Mouse (Mus musculus): Measurements from ENCODE around the gene Usp6nl.
A peak's percentile ranks its signal among the peaks of the same experiment; 100 is the strongest.

The Usp6nl gene

GRCm38 (mm10) chr2:6478361-6478965 lies 156.0 kb downstream of the Usp6nl start:
- peak in 1 of 2 experiments; percentile 35 for DNase-seq

DNA sequence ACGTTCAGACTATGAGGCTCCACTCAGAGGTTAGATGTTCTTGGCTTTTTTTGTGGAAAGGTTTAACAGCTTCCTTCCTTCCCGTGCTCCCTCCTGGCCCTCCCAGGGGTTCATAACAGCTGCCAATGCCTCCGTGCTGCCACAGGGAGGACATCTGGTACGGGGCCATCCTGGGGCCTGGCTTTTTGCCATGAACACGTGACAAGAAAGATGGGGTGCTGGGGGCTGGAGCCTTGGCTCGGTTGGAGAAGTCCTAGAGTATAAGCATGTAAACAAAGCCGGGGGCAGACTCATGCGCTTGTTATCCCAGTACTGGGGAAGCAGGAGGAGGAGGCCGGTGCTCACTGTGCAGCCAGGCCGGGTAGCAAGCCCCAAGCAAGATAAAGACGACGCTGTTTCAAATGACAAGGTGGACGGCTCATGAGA lies 156.5 kb downstream of the Usp6nl start:
- peak; percentile 70 to 78 for DNase-seq

- DNase-seq = peak in 1 of 2 experiments; percentile 24
Measured at GRCm38 (mm10) chr2:6479620-6480019, 157.2 kb downstream of the Usp6nl start.

DNA sequence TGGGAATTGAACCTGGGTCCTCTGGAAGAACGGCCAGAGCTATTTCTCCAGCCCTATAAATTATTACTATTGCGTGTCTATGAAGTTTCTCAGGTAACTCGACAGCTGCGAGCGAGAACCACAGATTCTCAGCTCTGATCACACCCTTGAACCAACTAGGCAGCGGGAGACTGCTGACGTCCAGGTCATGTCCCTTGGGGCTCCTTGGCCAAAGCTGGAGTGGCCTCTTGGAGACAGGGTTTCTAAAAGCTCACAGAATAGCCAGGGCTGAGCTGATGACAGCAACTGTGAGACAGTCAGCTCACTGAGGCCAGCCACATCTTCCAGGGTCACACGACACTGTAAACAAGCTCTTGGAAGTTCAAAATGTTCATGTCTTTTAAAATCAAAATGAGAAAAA lies 159.5 kb downstream of the Usp6nl start:
- no peak for DNase-seq

GRCm38 (mm10) chr2:6482411-6482810 lies 159.9 kb downstream of the Usp6nl start:
- no peak for DNase-seq

DNA sequence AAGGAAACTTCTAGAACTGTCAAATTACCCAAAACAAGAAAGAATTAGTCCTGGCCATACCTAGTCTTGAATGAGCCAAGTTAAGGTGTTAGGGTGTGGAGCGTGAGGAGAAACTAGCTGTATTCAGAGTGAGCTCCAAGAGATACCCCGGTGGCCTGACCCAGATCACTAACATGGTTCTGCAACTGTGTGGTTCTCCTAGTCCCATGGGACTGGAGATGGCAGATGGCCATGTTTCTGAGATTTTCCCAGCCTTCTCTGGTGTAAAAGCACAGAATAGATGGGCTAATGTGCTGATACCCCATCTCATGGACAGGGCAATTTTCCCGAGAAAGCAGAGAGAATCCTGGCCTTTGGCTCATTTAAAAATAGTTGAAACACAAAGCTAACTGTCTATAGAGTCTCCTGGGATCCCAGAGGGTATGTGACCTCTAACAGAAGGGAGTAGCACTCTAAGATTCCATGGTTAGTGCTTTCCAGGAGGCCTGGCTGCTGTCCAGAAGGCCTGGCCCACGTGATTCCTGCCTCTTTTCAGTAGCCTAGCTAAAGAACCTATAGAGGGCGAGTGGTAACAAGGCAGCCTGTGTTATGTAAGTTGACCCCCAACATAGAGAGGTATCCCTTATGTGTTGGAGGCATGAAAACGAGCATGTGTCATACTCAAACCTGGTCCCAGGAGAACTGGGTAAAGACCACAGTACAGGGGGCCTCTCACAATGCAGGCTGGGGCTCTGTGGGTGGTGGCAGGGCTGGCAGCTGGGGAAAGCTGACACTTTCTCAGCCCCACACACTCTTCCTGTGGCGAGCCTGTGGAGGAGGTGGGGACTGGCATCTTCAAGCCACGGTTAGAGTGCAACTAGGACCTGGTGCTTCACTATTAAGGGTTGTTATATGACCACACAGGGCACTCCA lies 160.9 kb downstream of the Usp6nl start:
- peak; percentile 81 to 87 for DNase-seq

DNA sequence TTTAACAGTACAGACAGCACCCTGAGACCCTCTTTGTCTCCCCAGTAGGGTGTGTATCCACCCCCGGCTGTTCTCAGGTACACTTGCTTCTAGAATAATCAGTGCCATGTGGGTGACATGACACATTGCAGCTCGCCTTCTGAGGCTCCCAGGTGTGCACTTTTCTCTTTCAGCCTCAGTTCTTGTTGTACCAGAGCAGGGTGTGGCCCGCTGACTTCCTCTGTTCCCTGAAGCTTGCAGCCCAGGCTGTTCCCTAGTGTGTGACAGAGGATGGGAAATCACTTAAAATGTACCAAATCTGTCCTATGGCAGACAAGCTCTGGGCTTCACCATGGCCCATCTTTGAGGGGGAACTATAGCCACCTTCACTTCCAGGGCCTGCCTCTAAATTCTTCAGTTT lies 161.7 kb downstream of the Usp6nl start:
- no peak for DNase-seq

- DNase-seq = no peak
Measured at GRCm38 (mm10) chr2:6487566-6488488, 165.4 kb downstream of the Usp6nl start.

GRCm38 (mm10) chr2:6488489-6489056 lies 166.1 kb downstream of the Usp6nl start:
- DNase-seq = no peak

- DNase-seq = no peak
Measured at GRCm38 (mm10) chr2:6490076-6490475, 167.6 kb downstream of the Usp6nl start.

DNA sequence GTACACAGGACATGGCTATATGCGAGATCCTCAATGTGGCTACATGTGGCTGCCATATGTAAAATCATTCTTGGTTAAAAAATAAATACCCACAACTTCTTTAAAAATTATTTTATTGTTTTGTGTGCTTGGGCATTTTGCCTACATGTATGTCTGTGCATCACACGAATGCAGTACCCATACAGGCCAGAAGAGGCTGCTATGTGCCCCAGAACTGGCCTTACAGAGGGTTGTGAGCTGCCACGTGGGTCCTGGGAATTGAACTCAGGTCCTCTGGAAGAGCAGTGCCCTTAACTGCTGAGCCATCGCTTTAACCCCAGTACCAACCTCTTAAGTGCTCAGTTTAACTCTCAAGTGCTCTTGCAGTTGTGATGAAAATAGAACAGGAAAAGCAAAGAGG lies 168.4 kb downstream of the Usp6nl start:
- DNase-seq = no peak

DNA sequence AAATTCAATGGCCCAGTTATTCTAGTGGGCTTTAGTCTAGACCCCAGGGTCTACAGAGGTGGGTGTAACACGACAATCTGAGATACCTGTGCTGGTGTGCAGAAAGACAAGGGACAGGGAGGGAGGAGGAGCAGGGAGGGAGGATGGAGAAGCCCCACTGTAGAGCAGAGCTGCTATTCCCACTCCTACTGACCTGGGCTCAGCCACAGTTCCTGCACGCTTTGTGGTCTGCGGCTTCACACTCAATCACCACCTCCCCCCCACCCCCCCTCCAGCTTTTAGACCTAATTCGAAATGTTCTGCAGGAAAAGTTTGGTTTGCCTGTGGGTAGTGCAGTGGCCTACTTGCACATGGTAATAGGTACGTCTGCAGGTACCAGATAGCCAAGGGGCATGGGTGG lies 171.4 kb downstream of the Usp6nl start:
- no peak for DNase-seq
